Mouse (Mus musculus) cerebellum, adult 2 months (tissue): ENCODE measurements around the gene Rpusd1.

Experiments
- CTCF ChIP-seq: fragments of 200-500 bp; IDR thresholded peaks from 2 replicates; pipeline ENCODE4 v1.5.1; 2011; ENCODE audit warnings: low read depth, mild to moderate bottlenecking, control low read depth, low read length, moderate library complexity, borderline replicate concordance; ENCODE audit not compliant: insufficient read depth
- POLR2A ChIP-seq: fragments of 200-500 bp; IDR thresholded peaks from 2 replicates; pipeline ENCODE4 v1.6.1; 2011; ENCODE audit warnings: low read length, control low read depth, borderline replicate concordance; ENCODE audit not compliant: insufficient read depth

DNA sequence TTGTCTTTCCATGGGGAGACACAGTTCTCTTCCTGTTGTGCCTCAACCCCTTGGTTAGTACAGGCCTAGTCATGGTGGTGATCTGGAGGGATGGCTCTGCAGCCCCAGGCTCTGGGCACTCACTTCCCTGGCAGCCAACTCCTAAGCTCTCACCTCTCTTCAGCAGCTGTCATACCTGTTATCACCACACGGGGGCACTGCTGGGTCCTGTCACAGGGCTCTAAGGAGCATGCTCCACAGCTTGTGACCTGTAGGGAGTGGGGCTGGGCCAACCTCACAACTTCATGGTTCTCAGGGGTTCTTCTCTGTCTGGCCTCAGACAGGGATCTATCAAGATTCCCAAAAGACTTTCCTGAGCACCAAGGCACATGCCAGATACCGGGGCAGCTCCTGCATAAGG lies 4.6 kb downstream of the Rpusd1 start:
- TF ChIP-seq CTCF (peak; percentile 92), POLR2A (no peak)
